Mouse (Mus musculus) cerebellum, adult 2 months (tissue): ENCODE results near the gene Tlr5.

Source experiments
- CTCF ChIP-seq: fragments of 200-500 bp; IDR thresholded peaks from 2 replicates; pipeline ENCODE4 v1.5.1; 2011; ENCODE audit warnings: low read depth, mild to moderate bottlenecking, control low read depth, low read length, moderate library complexity, borderline replicate concordance; ENCODE audit not compliant: insufficient read depth
- POLR2A ChIP-seq: fragments of 200-500 bp; IDR thresholded peaks from 2 replicates; pipeline ENCODE4 v1.6.1; 2011; ENCODE audit warnings: low read length, control low read depth, borderline replicate concordance; ENCODE audit not compliant: insufficient read depth

GRCm38 (mm10) chr1:182982995-182983394 lies 28.4 kb downstream of the Tlr5 start:
- TF ChIP-seq POLR2A (peak; percentile 25; the same call in 1 of the 2 replicates), CTCF (peak; percentile 61)
